Mouse (Mus musculus) E14TG2a.4 (cell line): ENCODE measurements around the gene Dip2a.

Experiments used
- CTCF ChIP-seq: conservative IDR thresholded peaks from 2 replicates; pipeline ENCODE4 v1.5.1; 2014; ENCODE audit warnings: low read length
- NANOG ChIP-seq: IDR thresholded peaks from 2 replicates; pipeline ENCODE4 v1.6.1; 2014; ENCODE audit warnings: borderline replicate concordance, low read length, mixed read lengths

GRCm38 (mm10) chr10:76317623-76318022 lies 27.5 kb downstream of the Dip2a start:
- TF ChIP-seq CTCF, result no peak
- no peak for TF ChIP-seq NANOG
